Mouse (Mus musculus): Measurements from ENCODE around the gene Sf3b4. TPM values are rescaled to one million over a fixed set of nuclear protein-coding genes. Genes with fewer than 3 reads are reported as not detected.
A peak's percentile ranks its signal among the peaks of the same experiment; 100 is the strongest.

The Sf3b4 gene
- 178 and 209 TPM in 2 replicates for polyA plus RNA-seq (2016; fragmentation: Nextera tagmentation; extraction: Ambion mirVana)

- WGBS: under 1% methylated on average over 58 of the region's 58 CpGs
- Histone ChIP-seq H3K4me3 (replicated peaks) (peak within 1 kb of the TSS; percentile 72), H3K4me1 (replicated peaks) (peaks cover 33% of the 10 kb centered on the region), H3K9ac (replicated peaks) (peak within 1 kb of the TSS; percentile 77), H3K9me3 (no peaks in the 10 kb centered on the region), H3K4me2 (peak within 1 kb of the TSS; percentile 82), H3K27ac (peak within 1 kb of the TSS; percentile 99), H3K36me3 (peaks cover 67% of the 10 kb centered on the region), H3K27me3 (no peaks in the 10 kb centered on the region)
- peak; percentile 91 for ATAC-seq (ENCODE audit: insufficient number of reproducible peaks, insufficient read depth, low FRiP score, low TSS enrichment, low read depth)
These were observed at the start of gene Sf3b4 for GRCm38 (mm10) chr3:96172197-96173178. Gene Sf3b4 (plus strand): TSS chr3:96172332.

DNA sequence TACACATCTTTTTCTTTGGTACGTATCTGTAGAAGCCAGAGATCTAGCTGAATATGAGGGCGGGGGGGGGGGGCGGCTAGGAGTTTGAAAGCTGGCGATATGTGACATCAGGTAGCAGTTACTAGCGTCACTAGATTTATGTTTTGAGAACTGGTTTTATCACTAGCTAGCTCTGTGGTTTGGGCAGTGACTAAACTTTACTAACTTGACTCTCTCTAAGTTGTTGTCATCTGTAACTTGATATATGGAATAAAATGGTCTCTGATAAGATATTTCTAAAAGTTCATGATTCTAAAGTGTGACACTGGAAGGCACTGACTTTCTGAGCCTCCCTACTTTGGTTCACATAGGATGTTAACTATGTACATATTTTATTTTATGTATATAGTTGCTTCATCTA, 47.9 kb upstream of the Sf3b4 start:
- Histone ChIP-seq H3K27ac (no peak overlapping the region), H3K4me2 (no peak overlapping the region), H3K9me3 (no peaks in the 10 kb centered on the region), H3K4me1 (replicated peaks) (no peaks in the 10 kb centered on the region), H3K9ac (replicated peaks) (no peak overlapping the region), H3K4me3 (replicated peaks) (no peak overlapping the region), H3K27me3 (no peaks in the 10 kb centered on the region), H3K36me3 (no peaks in the 10 kb centered on the region)
- ATAC-seq (ENCODE audit: insufficient number of reproducible peaks, insufficient read depth, low FRiP score, low TSS enrichment, low read depth): no peak
- WGBS: 87% methylated on average over 5 of the region's 5 CpGs

DNA sequence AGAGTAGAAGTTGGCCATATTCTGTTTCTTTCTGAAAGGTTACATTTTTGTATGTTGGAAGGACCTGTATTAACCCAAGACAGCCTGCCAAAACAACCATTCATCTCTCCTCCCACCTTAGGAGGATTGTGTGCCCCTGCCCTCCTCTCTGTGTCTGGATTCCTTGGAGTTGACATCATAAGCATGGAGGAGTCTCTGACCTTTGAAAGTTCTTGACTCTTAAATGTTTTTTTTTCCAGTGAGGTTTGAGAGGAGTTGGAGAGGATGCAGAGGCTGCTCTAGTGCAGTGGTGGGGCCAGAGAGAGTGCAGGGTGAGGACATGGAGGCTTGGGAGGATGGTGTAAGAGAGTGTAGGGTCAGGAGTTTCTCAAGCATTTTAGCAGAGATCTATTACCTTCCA, 44.0 kb upstream of the Sf3b4 start:
- Histone ChIP-seq H3K9me3 (no peaks in the 10 kb centered on the region), H3K4me2 (no peak overlapping the region), H3K36me3 (0 out of 2 replicates have a peak, but pooled peaks cover 5% of the 10 kb centered on the region), H3K27me3 (no peaks in the 10 kb centered on the region), H3K27ac (no peak overlapping the region), H3K9ac (replicated peaks) (no peak overlapping the region), H3K4me3 (replicated peaks) (no peak overlapping the region), H3K4me1 (replicated peaks) (no peaks in the 10 kb centered on the region)
- no peak for ATAC-seq (ENCODE audit: insufficient number of reproducible peaks, insufficient read depth, low FRiP score, low TSS enrichment, low read depth)

- Histone ChIP-seq H3K27ac (no peak overlapping the region), H3K9ac (replicated peaks) (no peak overlapping the region), H3K36me3 (peaks cover 26% of the 10 kb centered on the region), H3K4me2 (no peak overlapping the region), H3K4me1 (replicated peaks) (no peaks in the 10 kb centered on the region), H3K4me3 (replicated peaks) (no peak overlapping the region), H3K27me3 (no peaks in the 10 kb centered on the region), H3K9me3 (no peaks in the 10 kb centered on the region)
- 89% methylated on average over 3 of the region's 3 CpGs for WGBS
- ATAC-seq (ENCODE audit: insufficient number of reproducible peaks, insufficient read depth, low FRiP score, low TSS enrichment, low read depth): no peak
These were observed 39.7 kb upstream of the Sf3b4 start for GRCm38 (mm10) chr3:96132478-96132877.

DNA sequence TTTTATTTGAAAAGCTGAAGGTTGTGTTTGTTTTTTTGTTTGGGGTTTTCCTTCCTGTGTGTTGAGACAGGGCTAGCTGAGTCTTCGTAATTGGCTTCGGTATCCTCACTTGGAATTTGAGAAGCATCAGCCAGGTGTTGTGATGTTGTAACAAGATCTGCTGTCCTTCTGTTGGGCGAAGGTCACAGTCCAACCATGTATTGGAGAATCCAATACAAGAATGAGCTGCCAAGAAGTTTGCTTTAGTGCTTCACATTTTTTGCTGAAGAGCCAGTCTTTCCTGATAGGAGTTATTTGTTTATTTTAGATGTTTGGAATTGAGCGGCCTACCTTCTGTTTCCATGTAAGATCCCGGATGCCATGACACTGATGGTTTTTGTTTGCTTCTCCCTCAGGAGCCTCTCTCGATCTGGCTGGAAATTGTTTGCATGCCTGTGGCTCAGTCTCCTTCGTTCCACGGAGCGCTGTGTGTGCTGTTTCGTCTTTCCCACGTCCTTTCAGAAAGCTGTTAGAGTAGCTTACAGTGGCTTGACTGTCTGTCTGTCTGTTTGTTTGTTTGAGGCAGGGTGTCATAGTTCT, 38.7 kb upstream of the Sf3b4 start:
- Histone ChIP-seq H3K9me3 (no peaks in the 10 kb centered on the region), H3K9ac (replicated peaks) (no peak overlapping the region), H3K36me3 (peaks cover 33% of the 10 kb centered on the region), H3K27ac (no peak overlapping the region), H3K4me2 (no peak overlapping the region), H3K27me3 (no peaks in the 10 kb centered on the region), H3K4me3 (replicated peaks) (no peak overlapping the region), H3K4me1 (replicated peaks) (no peaks in the 10 kb centered on the region)
- WGBS: 80% methylated on average over 11 of the region's 11 CpGs
- no peak for ATAC-seq (ENCODE audit: insufficient number of reproducible peaks, insufficient read depth, low FRiP score, low TSS enrichment, low read depth)

DNA sequence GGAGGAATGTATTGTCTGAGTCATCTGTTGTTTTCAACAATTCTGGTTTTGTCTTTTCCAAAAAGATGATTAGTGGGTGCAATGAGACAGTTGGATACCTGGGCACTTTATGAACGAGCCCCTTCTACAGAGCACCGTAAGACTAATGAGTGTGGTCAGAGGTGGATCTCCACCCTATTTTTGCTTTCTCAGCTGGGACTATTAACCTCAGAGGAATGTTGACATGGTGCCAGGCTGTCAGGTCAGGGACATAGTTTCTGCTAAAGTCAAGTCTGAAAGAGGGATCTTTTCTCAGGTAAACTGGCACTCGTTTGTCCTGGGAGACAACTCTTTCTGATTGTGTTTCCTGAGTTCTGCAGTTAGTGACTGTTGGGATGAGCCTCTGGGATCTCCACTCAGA, 37.1 kb upstream of the Sf3b4 start:
- no peak for ATAC-seq (ENCODE audit: insufficient number of reproducible peaks, insufficient read depth, low FRiP score, low TSS enrichment, low read depth)
- Histone ChIP-seq H3K9ac (replicated peaks) (no peak overlapping the region), H3K27me3 (no peaks in the 10 kb centered on the region), H3K27ac (no peak overlapping the region), H3K4me2 (no peak overlapping the region), H3K9me3 (no peaks in the 10 kb centered on the region), H3K36me3 (peaks cover 39% of the 10 kb centered on the region), H3K4me1 (replicated peaks) (no peaks in the 10 kb centered on the region), H3K4me3 (replicated peaks) (no peak overlapping the region)
- WGBS: 81% methylated on average over 3 of the region's 3 CpGs

DNA sequence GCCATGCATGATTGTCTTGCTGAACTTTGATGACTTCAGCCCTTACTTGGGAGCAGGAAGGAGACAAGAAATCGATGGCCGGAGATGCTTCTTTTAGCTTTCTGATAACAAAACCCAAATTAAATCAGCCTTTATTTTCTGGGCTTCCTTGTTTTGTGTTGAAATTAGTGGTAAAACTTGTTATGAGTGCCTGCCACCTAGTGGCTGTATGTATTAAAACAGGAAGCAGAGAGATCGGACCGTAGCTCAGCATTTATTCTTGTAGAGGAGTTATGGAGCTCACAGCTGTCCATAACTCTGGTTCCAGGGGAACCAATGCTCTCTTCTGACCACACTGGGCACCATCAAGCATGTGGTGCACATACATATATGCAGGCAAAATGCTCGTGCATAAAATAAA, 24.2 kb upstream of the Sf3b4 start:
- Histone ChIP-seq H3K36me3 (peaks cover 64% of the 10 kb centered on the region), H3K9ac (replicated peaks) (no peak overlapping the region), H3K4me2 (no peak overlapping the region), H3K27me3 (no peaks in the 10 kb centered on the region), H3K9me3 (no peaks in the 10 kb centered on the region), H3K4me3 (replicated peaks) (no peak overlapping the region), H3K27ac (no peak overlapping the region), H3K4me1 (replicated peaks) (no peaks in the 10 kb centered on the region)
- ATAC-seq (ENCODE audit: insufficient number of reproducible peaks, insufficient read depth, low FRiP score, low TSS enrichment, low read depth): no peak
- 28% methylated on average over 5 of the region's 5 CpGs for WGBS

DNA sequence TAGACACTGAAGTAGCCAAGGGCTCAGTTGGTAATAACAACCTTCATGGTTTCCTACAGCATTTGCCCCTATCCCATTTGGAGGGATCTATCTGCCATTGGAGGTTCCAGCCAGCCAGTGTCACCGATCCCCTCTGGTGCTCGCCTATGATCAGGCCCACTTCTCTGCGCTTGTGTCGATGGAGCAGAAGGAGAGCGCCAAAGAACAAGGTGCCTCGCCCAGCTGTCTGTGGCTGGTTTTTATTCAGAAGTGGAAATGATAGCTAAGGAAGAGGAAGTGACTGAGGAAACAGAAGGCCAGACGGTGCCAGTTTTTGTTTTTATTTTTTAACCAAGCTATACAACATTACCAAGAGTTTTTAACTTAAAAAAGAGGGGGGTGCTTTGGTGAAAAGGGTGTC, 20.3 kb upstream of the Sf3b4 start:
- Histone ChIP-seq H3K27ac (no peak overlapping the region), H3K4me3 (replicated peaks) (no peak overlapping the region), H3K9ac (replicated peaks) (no peak overlapping the region), H3K4me2 (no peak overlapping the region), H3K9me3 (no peaks in the 10 kb centered on the region), H3K4me1 (replicated peaks) (no peaks in the 10 kb centered on the region), H3K36me3 (peaks cover 67% of the 10 kb centered on the region), H3K27me3 (no peaks in the 10 kb centered on the region)
- 89% methylated on average over 7 of the region's 7 CpGs for WGBS
- ATAC-seq (ENCODE audit: insufficient number of reproducible peaks, insufficient read depth, low FRiP score, low TSS enrichment, low read depth): no peak

- ATAC-seq (ENCODE audit: insufficient number of reproducible peaks, insufficient read depth, low FRiP score, low TSS enrichment, low read depth): no peak
- peaks cover 64% of the 10 kb centered on the region for H3K36me3 ChIP-seq
- 91% methylated on average over 5 of the region's 5 CpGs for WGBS
- no peaks in the 10 kb centered on the region for H3K9me3 ChIP-seq
- H3K4me1 ChIP-seq (replicated peaks): no peaks in the 10 kb centered on the region
- no peak overlapping the region for H3K4me3 ChIP-seq (replicated peaks)
- no peak overlapping the region for H3K9ac ChIP-seq (replicated peaks)
- no peak overlapping the region for H3K4me2 ChIP-seq
- H3K27ac ChIP-seq: no peak overlapping the region
- no peaks in the 10 kb centered on the region for H3K27me3 ChIP-seq
These were observed 19.5 kb upstream of the Sf3b4 start for GRCm38 (mm10) chr3:96152611-96153010.

GRCm38 (mm10) chr3:96155501-96155900, 16.6 kb upstream of the Sf3b4 start:
- Histone ChIP-seq H3K36me3 (peaks cover 56% of the 10 kb centered on the region), H3K9me3 (no peaks in the 10 kb centered on the region), H3K4me1 (replicated peaks) (peaks cover 17% of the 10 kb centered on the region), H3K27me3 (no peaks in the 10 kb centered on the region), H3K27ac (no peak overlapping the region), H3K4me3 (replicated peaks) (no peak overlapping the region), H3K9ac (replicated peaks) (no peak overlapping the region), H3K4me2 (no peak overlapping the region)
- WGBS: 80% methylated on average over 8 of the region's 8 CpGs
- ATAC-seq (ENCODE audit: insufficient number of reproducible peaks, insufficient read depth, low FRiP score, low TSS enrichment, low read depth): no peak

DNA sequence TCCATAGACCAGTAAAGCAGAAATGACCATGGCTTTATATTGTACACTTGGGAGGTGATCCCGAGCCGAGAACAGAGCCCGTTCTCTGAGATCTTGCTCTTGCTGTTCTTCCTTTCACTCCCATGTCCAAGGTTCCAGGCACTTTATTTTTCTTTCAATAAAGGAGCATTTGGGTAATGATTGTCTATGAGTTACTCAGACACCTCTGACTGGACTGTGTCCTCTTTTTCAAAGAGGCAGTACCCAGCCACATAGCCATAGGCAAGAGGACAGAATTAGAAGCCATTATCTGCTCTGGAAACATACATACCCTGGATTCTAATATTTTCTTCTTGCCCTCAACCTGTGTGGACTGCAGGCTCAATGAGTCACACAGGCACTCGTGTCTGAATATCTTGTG, 12.3 kb upstream of the Sf3b4 start:
- no peak overlapping the region for H3K4me3 ChIP-seq (replicated peaks)
- WGBS: 83% methylated on average over 4 of the region's 4 CpGs
- H3K4me2 ChIP-seq: peak overlapping the region; percentile 83

More for the DNA sequence above, 12.3 kb upstream of the Sf3b4 start:
- ATAC-seq (ENCODE audit: insufficient number of reproducible peaks, insufficient read depth, low FRiP score, low TSS enrichment, low read depth): no peak
- no peak overlapping the region for H3K9ac ChIP-seq (replicated peaks)
- H3K36me3 ChIP-seq: peaks cover 17% of the 10 kb centered on the region
- H3K27ac ChIP-seq: peak overlapping the region; percentile 90
- H3K27me3 ChIP-seq: no peaks in the 10 kb centered on the region
- H3K4me1 ChIP-seq (replicated peaks): peaks cover 34% of the 10 kb centered on the region
- H3K9me3 ChIP-seq: no peaks in the 10 kb centered on the region

Data from limb, embryonic 12.5 days (tissue).